Mouse (Mus musculus) spleen, embryonic (tissue): ENCODE measurements around the gene Bach2.

Source experiments
- CTCF ChIA-PET: fragments of 350-600 bp; sonication (Branson Sonifier 250); formaldehyde crosslinking; loops from one replicate; lab custom pipeline; 2022; lab: Charles Lee

Bach2 gene

DNA sequence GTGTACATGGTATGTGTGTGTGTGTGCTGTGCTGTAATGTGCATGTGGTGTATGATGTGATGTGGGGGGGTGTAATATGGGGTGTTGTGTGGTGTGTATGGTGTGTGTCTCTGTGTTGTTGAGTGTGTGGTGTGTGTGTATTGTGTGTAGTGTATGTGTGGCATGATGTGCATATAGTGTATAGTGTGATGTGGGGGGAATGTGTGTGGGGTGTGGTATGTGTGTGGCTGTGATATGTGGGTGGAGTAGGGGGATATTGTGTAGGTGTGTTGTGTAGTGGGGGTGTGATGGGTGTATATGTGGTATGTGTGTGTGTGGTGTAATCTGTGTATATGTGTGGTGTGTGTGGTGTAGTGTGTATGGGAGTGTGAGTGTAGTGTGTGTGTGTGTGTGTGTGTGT, 15.0 kb upstream of the Bach2 start:
- CTCF ChIA-PET, result no interaction called here

GRCm38 (mm10) chr4:32225191-32225590, 13.4 kb upstream of the Bach2 start:
- CTCF ChIA-PET, result interaction anchor here (0.6 to 0.7 kb wide), 2 partner anchors 57 to 237 kb away, joined by 3 to 6 read pairs; no protein-coding TSS in a partner anchor

- CTCF ChIA-PET, result interaction anchor here (0.7 kb wide), 1 partner anchor 31 kb away, joined by 5 read pairs; no protein-coding TSS in a partner anchor
Observed at GRCm38 (mm10) chr4:32227970-32228557, 10.5 kb upstream of the Bach2 start.

DNA sequence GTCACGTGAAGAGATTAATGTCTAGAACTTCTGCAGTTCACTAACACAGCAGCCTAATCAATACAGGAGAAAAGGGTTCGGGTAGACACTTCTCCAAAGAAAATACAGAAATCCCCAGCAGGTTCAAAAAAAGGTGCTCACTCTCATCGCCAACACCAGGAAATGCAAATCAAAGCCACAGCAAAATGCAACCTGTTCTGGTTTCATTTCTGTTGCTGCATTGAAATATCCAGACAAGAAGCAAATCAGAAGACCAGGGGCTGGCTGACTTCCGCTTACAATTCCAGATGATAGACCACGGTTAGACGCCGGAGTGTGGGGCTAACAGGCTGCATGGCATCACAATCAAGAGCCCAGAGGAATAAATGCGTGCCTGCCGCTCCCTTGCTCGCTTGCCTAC, 9.3 kb upstream of the Bach2 start:
- CTCF ChIA-PET, result no interaction called here

DNA sequence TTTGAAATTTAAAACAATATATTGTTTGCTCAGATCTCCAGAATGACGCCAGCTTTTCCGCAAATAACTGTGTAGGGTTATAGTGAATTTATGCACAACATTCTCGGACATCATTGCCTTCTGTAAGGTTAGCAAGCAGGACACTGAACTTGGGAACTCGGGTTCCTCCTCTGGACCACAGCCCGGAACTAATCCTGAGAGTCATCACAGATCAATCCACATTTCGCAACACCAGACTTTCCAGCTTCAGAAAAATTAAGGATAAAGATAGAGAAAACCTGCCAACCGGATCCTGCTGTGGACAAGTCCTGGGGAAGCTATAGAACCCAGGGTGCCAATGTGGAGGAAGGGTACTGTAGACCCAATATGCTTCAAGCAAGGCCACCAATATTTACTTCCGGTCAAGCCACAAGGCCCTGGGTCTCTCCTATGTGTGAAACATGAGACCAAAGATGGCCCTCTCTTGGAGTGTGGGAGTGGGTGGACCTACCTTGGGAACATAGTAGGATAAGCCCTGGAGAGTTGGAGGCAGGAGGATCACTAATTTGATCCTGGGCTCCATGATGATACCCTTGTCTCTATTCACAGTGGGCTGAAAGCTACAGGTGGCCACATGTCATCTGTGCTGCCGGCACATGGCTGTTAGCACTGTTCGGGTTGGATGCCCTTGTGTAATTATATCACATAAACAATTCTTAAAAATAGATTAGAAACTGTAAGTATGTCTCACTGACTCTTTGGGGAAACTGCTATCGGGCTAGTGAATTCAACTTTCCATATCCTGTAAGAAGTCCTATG, 7.1 kb upstream of the Bach2 start:
- CTCF ChIA-PET, result interaction anchor here (0.6 to 0.7 kb wide), 2 partner anchors 76 to 132 kb away, joined by 3 to 4 read pairs; no protein-coding TSS in a partner anchor

GRCm38 (mm10) chr4:32235920-32236705, 2.5 kb upstream of the Bach2 start:
- CTCF ChIA-PET, result interaction anchor here (0.6 kb wide), 1 partner anchor 79 kb away, joined by 4 read pairs; no protein-coding TSS in a partner anchor

DNA sequence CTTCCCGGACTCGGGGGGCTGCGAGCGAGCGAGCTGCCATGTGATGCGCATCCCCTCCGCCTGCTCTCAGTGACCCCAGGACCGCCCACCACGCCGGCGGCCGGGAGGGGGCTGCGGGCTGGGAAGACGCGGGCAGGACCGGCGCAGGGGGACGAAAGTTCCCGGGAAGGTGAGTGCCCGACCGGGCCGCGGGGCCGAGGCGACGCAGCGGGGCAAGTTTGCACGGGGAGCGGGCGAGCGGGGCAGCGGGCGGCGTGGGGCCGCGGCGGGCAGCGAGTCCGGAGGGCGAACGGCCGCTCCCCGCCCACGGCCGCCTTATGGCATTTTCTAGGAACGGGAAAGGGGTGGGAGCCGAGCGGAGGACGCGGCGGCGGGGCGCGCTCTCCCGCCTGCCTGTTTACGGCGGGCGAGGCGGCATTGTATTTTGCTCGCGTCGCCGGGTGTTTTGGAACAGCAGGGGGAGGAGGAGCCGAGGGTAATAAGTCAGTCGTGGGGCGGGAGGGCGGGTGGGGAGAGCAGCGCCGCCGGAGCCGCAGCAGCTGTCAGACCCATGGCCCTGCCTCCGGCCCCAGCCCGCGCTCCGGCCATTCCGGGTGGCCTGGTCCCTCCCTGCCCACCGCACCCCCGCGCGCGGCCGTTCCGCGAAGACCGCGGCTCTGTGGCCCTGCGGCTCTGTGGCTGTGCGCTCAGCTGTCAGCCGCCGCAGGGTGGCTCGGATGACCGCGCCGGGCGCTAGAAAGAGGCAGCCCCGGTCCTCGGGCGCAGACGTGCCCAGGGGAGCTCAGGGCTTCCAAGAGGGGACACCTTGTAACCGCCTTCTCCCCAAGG, 531 bp downstream of the Bach2 start:
- CTCF ChIA-PET, result no interaction called here

GRCm38 (mm10) chr4:32239749-32240131, 1.1 kb downstream of the Bach2 start:
- CTCF ChIA-PET, result no interaction called here

DNA sequence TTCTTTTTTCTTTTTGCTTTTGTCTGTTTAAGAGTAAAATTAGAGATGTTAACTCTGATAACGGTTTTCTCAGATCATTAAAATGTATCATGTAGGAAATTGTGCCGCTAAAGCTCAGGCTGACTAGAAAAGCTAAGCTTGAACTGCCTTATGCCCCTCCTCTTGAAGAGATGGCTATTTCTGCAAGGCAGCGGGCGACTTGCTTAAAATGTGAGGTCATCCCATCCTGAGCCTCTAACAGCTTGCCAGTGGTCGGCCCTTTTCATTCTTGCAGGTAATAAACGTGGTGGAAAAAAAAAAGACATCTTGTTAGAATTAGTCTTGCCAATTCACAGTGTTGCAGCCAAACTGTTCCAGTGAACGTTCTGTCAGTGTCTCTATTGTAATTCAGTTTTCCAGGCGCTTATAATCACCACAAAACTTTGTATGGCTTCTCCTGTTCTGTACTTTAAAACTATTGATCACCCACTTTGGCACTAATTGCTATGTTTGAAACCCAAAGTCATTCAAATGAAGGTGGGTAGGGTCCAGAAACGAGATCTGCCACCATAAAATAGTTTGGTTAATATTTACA, 1.9 kb downstream of the Bach2 start:
- CTCF ChIA-PET, result no interaction called here

DNA sequence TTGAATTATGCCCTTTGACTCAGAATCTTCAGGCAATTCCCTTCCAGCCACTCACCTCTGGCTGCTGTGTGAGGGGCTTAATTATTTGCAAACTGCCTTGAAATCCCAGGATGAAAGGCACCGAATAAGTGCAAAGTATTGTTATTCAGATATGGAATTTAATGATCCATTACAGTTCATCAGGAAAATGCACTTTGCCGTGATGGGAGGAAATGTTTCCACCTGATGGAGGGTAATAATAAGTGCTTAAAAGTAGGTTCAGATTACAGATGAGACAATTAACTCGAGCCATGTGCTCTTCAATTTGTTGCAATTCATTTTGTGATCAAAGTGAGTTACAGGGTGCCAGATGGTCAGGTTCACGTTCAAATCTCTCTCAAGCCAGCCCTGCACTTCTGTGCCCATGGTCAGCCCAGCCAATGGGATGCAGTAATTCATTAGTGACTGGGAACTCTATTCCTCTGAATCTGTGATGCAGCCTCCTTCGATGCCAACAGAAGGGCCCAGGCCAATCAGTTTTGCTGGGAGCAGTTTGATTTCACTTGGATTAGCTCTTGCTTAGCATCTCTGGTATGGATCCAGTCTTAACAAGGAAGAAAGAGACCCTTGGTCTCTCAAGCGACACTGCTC, 2.9 kb downstream of the Bach2 start:
- CTCF ChIA-PET, result interaction anchor here (0.6 kb wide), 1 partner anchor 270 kb away, joined by 3 read pairs; no protein-coding TSS in a partner anchor

GRCm38 (mm10) chr4:32242122-32242615, 3.6 kb downstream of the Bach2 start:
- CTCF ChIA-PET, result interaction anchor here (0.6 to 1.0 kb wide), 2 partner anchors 23 to 271 kb away, joined by 3 to 4 read pairs; no protein-coding TSS in a partner anchor

GRCm38 (mm10) chr4:32243458-32243857, 4.9 kb downstream of the Bach2 start:
- CTCF ChIA-PET, result interaction anchor here (1.0 kb wide), 1 partner anchor 21 kb away, joined by 4 read pairs; no protein-coding TSS in a partner anchor

DNA sequence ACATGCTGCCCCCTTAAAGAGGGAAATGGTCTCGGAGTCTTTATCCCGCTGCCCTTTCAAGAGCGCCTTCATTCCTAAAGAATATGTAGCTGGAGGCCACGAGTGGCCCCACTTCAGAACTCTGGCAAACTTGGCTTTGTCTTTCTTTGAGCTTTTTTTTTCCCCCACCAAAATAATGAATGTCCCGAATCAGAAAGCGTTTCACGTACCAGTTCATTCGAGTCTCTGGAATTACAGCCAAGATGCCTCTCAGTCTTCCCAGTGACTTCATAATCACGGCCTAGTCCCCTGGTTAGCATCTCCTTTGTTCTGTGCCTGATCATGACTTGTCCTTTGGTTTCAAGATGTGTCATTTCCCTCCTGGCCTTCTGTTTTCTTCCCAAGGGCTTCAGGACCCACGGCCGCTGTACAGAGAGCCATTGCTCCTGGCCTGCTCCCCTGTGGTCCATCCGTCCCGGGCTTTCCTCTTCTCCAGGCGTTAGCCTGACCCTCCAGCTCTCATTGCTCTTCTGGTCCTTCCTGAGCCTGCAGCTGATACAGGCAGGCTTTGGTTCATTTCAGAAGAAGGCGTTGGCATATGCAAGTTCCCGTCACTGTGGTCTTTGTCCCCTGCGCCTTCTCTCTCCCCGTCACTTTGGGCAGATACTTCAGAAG, 5.6 kb downstream of the Bach2 start:
- CTCF ChIA-PET, result no interaction called here

DNA sequence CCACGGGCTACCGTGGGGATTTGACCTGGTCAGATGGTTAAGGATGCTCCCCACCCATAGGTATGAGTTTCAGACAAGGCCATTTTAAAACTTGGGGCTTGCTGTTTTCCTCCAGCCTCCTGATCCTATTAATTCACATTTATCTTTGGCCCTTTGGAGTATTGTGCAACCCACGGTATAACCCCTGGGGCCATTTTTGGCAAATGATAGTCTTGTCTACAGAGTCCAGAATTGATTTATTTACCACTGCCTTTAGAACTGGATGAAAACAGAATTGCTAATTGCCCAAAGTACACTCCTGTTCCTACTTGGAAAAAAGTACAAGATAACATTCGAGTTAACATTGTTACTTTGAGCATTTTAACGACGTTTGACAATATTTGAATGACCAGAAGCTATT, 7.0 kb downstream of the Bach2 start:
- CTCF ChIA-PET, result no interaction called here

DNA sequence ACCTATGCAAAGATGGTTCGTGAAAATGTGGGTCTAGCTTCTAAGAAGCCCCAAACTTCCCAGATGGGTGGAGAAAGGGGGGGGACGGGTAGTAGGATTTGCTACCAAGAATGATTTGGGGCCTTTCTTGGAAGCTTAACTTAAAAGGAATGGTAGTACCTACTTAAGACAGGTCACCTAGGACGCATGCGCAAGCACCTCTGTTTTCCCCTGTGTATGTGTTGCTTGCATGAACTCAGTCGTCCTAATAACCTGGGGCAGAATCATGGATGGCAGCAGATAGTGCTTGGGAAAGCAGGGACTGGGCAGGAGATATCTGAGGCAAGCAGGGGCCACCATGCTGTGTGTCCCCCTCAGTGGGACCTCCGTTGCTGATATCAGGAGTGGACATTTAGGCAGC, 7.4 kb downstream of the Bach2 start:
- CTCF ChIA-PET, result no interaction called here

GRCm38 (mm10) chr4:32246801-32247200, 8.2 kb downstream of the Bach2 start:
- CTCF ChIA-PET, result no interaction called here

- CTCF ChIA-PET, result interaction anchor here (0.7 to 1.3 kb wide), 3 partner anchors 12 to 323 kb away, joined by 3 to 5 read pairs (median 3); no protein-coding TSS in a partner anchor
Observed at GRCm38 (mm10) chr4:32247463-32248113, 9.0 kb downstream of the Bach2 start.

DNA sequence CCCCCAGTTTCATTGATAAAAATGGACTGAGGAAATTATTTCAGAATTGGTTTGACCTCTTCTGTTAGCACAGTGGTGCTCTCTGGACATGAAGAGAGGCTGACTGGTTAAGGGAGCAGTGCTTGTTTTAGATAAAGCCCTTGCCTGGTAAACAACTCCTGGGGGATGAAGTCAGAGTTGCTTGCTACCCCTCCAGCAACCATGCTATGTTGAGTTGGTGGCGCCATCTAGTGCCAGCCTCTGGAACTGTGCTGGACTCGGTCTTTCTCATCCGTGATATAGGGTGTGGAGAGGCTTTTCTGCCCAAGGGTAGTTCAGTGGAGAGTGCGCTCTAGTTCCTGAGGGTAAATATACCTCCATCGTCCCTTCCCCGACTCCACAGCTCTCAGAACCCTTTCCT, 9.6 kb downstream of the Bach2 start:
- CTCF ChIA-PET, result interaction anchor here (0.7 to 1.3 kb wide), 4 partner anchors 11 to 323 kb away, joined by 3 to 5 read pairs (median 4); no protein-coding TSS in a partner anchor

GRCm38 (mm10) chr4:32248990-32249393, 10.4 kb downstream of the Bach2 start:
- CTCF ChIA-PET, result interaction anchor here (0.7 to 1.0 kb wide), 2 partner anchors 32 to 78 kb away, joined by 3 to 5 read pairs; no protein-coding TSS in a partner anchor
